Mouse (Mus musculus) layer of hippocampus, adult 8-10 months (tissue): ENCODE results near the gene Cdk14. TPM values are rescaled to one million over a fixed set of nuclear protein-coding genes. Genes with fewer than 3 reads are reported as not detected.

Experiments
- DNase-seq, 2 experiments: peaks; one replicate each; pipeline ENCODE4 v3.0.0; 2022; ENCODE audit warnings: low spot score in 2 of 2
- total RNA-seq, 4 experiments: library from RNA; stranded (reverse); gene quantifications; 2 replicates each; pipeline ENCODE4 v1.2.4; 2022

The Cdk14 gene
- total RNA-seq: 100 to 1,000 TPM; 243 to 267 (median 257) TPM

- no peak for DNase-seq
Measured at GRCm38 (mm10) chr5:5419992-5420455, at the start of gene Cdk14. Gene Cdk14, minus strand, starts transcription at chr5:5420312.

DNA sequence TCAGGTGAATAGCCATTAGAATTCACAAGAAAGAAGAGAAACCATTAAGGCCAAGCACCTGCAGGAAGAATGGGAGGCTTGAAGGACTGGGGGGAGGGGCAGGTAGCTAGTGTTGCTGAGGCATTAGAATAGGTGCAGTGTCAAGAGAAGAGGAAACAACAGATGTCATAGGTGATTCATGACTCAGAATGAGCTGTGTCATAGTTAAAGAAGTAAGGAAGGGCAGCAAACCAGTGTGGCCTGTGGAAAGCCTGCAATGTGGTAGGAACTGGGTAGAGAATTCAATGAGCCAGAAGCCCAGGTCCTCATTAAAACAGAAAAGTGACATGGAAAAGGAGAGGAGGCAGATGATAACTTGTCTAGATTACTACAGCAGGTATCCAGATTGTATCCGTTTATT, 45.1 kb upstream of the Cdk14 start:
- no peak for DNase-seq

DNA sequence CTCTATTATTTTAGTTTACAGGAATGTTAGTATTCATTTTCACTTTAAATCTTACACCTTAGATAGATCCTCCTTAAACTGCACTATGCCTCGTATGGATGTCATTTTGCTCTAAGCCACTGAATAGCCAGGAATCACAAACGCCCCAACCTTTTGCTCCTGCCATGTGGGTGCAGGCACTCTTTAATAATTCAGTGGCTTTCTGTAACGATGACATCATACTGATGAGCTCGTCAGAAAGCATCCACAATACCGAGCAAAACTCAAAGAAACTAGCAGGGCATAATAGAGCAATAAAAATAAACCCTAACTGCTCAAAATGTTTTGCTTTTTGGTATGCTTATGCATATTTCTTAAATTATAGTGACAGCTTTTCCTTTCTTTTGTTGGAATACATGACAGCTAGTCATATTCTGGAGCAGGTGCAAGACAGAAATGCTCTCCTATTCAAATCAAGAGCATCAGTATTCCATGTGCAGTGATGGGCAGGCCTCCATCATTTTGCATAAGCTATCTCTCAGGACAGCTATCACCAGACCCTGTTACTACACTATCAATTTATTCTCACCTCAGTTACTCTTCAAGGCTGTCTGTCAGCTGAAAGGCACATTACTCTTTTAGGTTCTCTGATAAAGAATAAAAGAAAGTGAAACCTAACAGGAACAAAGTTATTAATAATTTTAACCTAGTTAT, 11.8 kb upstream of the Cdk14 start:
- no peak for DNase-seq

GRCm38 (mm10) chr5:5423723-5424171, 3.6 kb upstream of the Cdk14 start:
- DNase-seq: no peak

- DNase-seq: no peak
Measured at GRCm38 (mm10) chr5:5423081-5423480, 3.0 kb upstream of the Cdk14 start.

DNA sequence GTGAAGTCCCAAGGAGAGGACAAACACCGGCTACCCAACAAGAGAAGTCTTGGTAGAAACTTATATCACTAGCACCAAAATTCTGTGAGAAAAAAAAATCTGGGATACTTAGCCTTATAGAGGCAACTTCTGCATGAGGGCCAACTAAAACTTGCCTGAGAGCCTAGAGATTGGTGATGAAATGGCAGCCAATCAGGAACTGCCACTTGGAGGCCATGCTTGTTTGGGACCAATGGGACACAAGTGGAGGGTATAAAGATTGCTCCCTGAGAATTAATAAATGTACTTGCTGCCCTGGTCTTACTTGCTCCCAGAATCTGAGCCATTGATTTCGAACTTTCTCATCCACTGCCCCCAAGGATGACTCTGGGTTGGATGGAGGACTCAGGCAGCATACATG, 1.3 kb upstream of the Cdk14 start:
- DNase-seq: no peak

DNA sequence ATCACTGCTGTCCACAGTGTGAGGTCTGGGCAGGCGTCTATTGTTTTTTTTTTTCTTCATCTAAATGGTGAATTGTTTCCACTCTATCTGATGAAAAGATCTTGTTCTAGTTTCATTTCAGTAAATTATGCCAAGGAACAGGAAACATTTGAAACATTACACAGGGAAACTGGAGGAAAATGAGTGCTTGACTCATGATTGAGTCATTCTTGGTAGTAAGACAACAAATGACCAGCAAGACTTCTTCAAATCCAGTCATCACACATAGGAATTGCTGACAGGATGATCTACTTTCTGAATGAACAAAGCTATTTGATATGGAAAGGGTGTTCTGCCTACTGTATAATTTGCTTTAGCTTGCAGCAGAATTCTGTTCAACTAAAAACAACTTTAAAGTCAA, 859 bp downstream of the Cdk14 start:
- no peak for DNase-seq

GRCm38 (mm10) chr5:5414835-5415234, 5.3 kb downstream of the Cdk14 start:
- no peak for DNase-seq

- no peak for DNase-seq
Measured at GRCm38 (mm10) chr5:5411886-5412285, 8.2 kb downstream of the Cdk14 start.

GRCm38 (mm10) chr5:5401986-5402385, 18.1 kb downstream of the Cdk14 start:
- DNase-seq: peak in 1 of 2 experiments; percentile 29

DNA sequence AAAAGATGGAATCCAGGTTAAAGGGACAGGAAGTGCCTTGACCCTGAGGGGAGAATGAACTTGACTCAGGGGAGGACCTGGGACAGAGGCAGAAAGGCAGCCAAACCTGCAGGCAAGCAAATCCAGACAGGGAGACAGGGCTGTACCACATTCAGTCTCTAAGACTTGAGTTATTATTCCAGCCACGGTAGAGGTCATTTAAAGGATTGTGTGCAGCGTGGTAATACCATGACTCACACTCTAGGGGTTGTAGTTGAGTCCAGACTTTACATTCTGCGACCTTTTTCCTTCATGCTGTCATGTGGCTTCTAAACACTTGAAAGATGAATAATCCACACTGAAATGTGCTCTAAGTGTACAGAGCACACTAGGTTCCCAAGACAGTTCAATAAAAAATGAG, 27.3 kb downstream of the Cdk14 start:
- DNase-seq: no peak

- DNase-seq: no peak
Measured at GRCm38 (mm10) chr5:5380731-5381718, 39.1 kb downstream of the Cdk14 start.

- peak in 1 of 2 experiments; percentile 47 for DNase-seq
Measured at GRCm38 (mm10) chr5:5379870-5380730, 40.0 kb downstream of the Cdk14 start.

- no peak for DNase-seq
Measured at GRCm38 (mm10) chr5:5379501-5379869, 40.6 kb downstream of the Cdk14 start.

DNA sequence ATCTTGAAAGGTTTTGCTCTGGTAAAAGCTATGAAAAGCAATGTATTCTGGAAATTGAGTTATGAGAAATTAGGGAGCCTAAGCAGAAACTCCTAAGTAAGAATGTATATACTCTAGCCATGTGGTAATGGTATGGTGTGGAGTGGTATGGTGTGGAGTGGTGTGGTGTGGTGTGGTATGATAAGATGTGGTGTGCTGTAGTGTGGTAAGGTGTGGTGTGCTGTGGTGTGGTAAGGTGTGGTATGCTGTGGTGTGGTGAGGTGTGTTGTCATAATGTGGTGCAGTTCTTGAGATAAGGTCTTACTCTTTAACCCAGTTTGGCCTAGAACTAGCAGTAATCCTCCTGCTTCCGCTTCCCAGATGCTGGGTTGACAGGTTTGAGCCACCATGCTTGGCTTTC, 45.7 kb downstream of the Cdk14 start:
- DNase-seq: no peak

- DNase-seq: peak in 1 of 2 experiments; percentile 15
Measured at GRCm38 (mm10) chr5:5373541-5373940, 46.6 kb downstream of the Cdk14 start.

- DNase-seq: no peak
Measured at GRCm38 (mm10) chr5:5372936-5373335, 47.2 kb downstream of the Cdk14 start.

- no peak for DNase-seq
Measured at GRCm38 (mm10) chr5:5372354-5372753, 47.8 kb downstream of the Cdk14 start.

DNA sequence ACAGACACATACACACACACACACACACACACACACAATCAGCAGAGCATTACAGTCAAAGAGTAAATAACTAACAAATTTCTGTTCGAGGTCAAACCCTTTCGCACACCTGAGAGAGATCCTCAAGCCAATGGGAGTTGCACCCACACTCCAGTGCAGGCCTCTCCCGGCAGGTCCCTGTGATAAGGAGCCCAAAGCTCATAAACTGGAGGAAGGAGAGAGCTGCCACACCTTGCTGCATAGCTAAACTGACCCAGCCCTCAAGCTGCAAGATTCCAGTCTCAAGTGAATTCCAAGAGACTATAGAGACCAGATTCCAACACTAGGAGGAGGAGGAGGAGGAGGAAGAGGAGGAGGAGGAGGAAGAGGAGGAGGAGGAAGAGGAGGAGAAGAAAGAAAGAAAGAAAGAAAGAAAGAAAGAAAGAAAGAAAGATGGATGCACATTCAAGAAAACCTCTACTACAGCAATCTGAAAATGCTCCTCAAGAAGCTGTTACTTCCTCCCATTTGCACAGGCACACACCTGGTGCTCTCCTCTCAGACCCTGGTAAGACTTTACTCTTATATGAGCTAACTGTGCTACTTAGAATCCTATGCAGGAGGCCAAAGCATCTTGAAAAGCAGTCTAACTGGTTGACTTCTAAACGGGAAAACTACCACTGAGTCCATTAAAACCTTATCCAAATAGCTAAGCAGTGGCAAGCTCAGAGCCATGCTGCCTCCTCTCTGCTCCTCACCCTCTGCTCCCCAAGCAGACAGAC, 49.6 kb downstream of the Cdk14 start:
- no peak for DNase-seq

GRCm38 (mm10) chr5:5368389-5369164, 51.5 kb downstream of the Cdk14 start:
- DNase-seq: no peak
